Mouse (Mus musculus): ENCODE data around the gene Spcs2. TPM values are rescaled to one million over a fixed set of nuclear protein-coding genes. Genes with fewer than 3 reads are reported as not detected.
"Not testable (repeated sequence)": the region's sequence is repeated elsewhere in the genome, so short reads cannot be mapped to it uniquely, and the experiment has no call there.

Gene Spcs2
- polyA plus RNA-seq, 1 experiment: 130 TPM

GRCm38 (mm10) chr7:99828083-99828570, 35.1 kb downstream of the Spcs2 start, which contains the start of gene Neu3:
TSS of gene Neu3 (minus strand) at chr7:99828417.
- peaks cover 10% of the 10 kb centered on the region; the same call in 1 of the 2 replicates for H3K4me1 ChIP-seq (ENCODE audit: control insufficient read depth, insufficient read depth, low read length)
- peak within 1 kb of the TSS; percentile 55 for H3K4me3 ChIP-seq (ENCODE audit: insufficient read depth, low read length)
- TF ChIP-seq POLR2A (IDR thresholded peaks at IDR 0.05; ENCODE audit: borderline replicate concordance, low read depth, low read length) (no peak), CTCF (IDR thresholded peaks at IDR 0.05; ENCODE audit: low read depth, low read length) (no peak)
- no peak within 1 kb of the TSS for H3K27ac ChIP-seq (ENCODE audit: insufficient read depth, low read depth, low read length)

- no peak overlapping the region for H3K4me3 ChIP-seq (ENCODE audit: insufficient read depth, low read length)
- H3K4me1 ChIP-seq (ENCODE audit: control insufficient read depth, insufficient read depth, low read length): peaks cover 4% of the 10 kb centered on the region; the same call in 1 of the 2 replicates
- TF ChIP-seq POLR2A (IDR thresholded peaks at IDR 0.05; ENCODE audit: borderline replicate concordance, low read depth, low read length) (no peak), CTCF (IDR thresholded peaks at IDR 0.05; ENCODE audit: low read depth, low read length) (no peak)
- H3K27ac ChIP-seq (ENCODE audit: insufficient read depth, low read depth, low read length): no peak overlapping the region
Measured at GRCm38 (mm10) chr7:99826096-99826495, 37.2 kb downstream of the Spcs2 start.

GRCm38 (mm10) chr7:99825511-99825910, 37.8 kb downstream of the Spcs2 start:
- TF ChIP-seq CTCF (IDR thresholded peaks at IDR 0.05; ENCODE audit: low read depth, low read length) (no peak), POLR2A (IDR thresholded peaks at IDR 0.05; ENCODE audit: borderline replicate concordance, low read depth, low read length) (no peak)
- H3K4me3 ChIP-seq (ENCODE audit: insufficient read depth, low read length): no peak overlapping the region
- no peak overlapping the region for H3K27ac ChIP-seq (ENCODE audit: insufficient read depth, low read depth, low read length)
- H3K4me1 ChIP-seq (ENCODE audit: control insufficient read depth, insufficient read depth, low read length): peaks cover 4% of the 10 kb centered on the region; the same call in 1 of the 2 replicates

- Histone ChIP-seq H3K27ac (ENCODE audit: insufficient read depth, low read depth, low read length) (no peak overlapping the region), H3K4me1 (ENCODE audit: control insufficient read depth, insufficient read depth, low read length) (peaks cover 4% of the 10 kb centered on the region; the same call in 1 of the 2 replicates), H3K4me3 (ENCODE audit: insufficient read depth, low read length) (no peak overlapping the region)
- TF ChIP-seq CTCF (IDR thresholded peaks at IDR 0.05; ENCODE audit: low read depth, low read length): no peak
- TF ChIP-seq POLR2A (IDR thresholded peaks at IDR 0.05; ENCODE audit: borderline replicate concordance, low read depth, low read length): no peak
Measured at GRCm38 (mm10) chr7:99824649-99825483, 38.4 kb downstream of the Spcs2 start.

GRCm38 (mm10) chr7:99823045-99823663, 40.1 kb downstream of the Spcs2 start:
- Histone ChIP-seq H3K4me3 (ENCODE audit: insufficient read depth, low read length) (no peak overlapping the region), H3K27ac (ENCODE audit: insufficient read depth, low read depth, low read length) (no peak overlapping the region), H3K4me1 (ENCODE audit: control insufficient read depth, insufficient read depth, low read length) (no peaks in the 10 kb centered on the region)
- no peak for TF ChIP-seq CTCF (IDR thresholded peaks at IDR 0.05; ENCODE audit: low read depth, low read length)
- no peak for TF ChIP-seq POLR2A (IDR thresholded peaks at IDR 0.05; ENCODE audit: borderline replicate concordance, low read depth, low read length)

GRCm38 (mm10) chr7:99822426-99822825, 40.8 kb downstream of the Spcs2 start:
- Histone ChIP-seq H3K27ac (ENCODE audit: insufficient read depth, low read depth, low read length) (no peak overlapping the region), H3K4me3 (ENCODE audit: insufficient read depth, low read length) (no peak overlapping the region)

GRCm38 (mm10) chr7:99821953-99822352, 41.3 kb downstream of the Spcs2 start:
- no peak overlapping the region for H3K27ac ChIP-seq (ENCODE audit: insufficient read depth, low read depth, low read length)
- no peaks in the 10 kb centered on the region for H3K4me1 ChIP-seq (ENCODE audit: control insufficient read depth, insufficient read depth, low read length)
- no peak for TF ChIP-seq POLR2A (IDR thresholded peaks at IDR 0.05; ENCODE audit: borderline replicate concordance, low read depth, low read length)
- no peak for TF ChIP-seq CTCF (IDR thresholded peaks at IDR 0.05; ENCODE audit: low read depth, low read length)
- H3K4me3 ChIP-seq (ENCODE audit: insufficient read depth, low read length): no peak overlapping the region

More at GRCm38 (mm10) chr7:99822426-99822825, 40.8 kb downstream of the Spcs2 start:
- no peak for TF ChIP-seq POLR2A (IDR thresholded peaks at IDR 0.05; ENCODE audit: borderline replicate concordance, low read depth, low read length)
- TF ChIP-seq CTCF (IDR thresholded peaks at IDR 0.05; ENCODE audit: low read depth, low read length): no peak
- H3K4me1 ChIP-seq (ENCODE audit: control insufficient read depth, insufficient read depth, low read length): no peaks in the 10 kb centered on the region

- not testable (repeated sequence) for H3K4me3 ChIP-seq (ENCODE audit: insufficient read depth, low read length); H3K27ac ChIP-seq (ENCODE audit: insufficient read depth, low read depth, low read length); H3K4me1 ChIP-seq (ENCODE audit: control insufficient read depth, insufficient read depth, low read length)
Measured at GRCm38 (mm10) chr7:99818181-99818725, 45.0 kb downstream of the Spcs2 start.

- Histone ChIP-seq H3K4me1 (ENCODE audit: control insufficient read depth, insufficient read depth, low read length) (no peaks in the 10 kb centered on the region), H3K27ac (ENCODE audit: insufficient read depth, low read depth, low read length) (no peak overlapping the region), H3K4me3 (ENCODE audit: insufficient read depth, low read length) (no peak overlapping the region)
- peak; percentile 34; the same call in 1 of the 2 replicates for TF ChIP-seq CTCF (IDR thresholded peaks at IDR 0.05; ENCODE audit: low read depth, low read length)
- TF ChIP-seq POLR2A (IDR thresholded peaks at IDR 0.05; ENCODE audit: borderline replicate concordance, low read depth, low read length): no peak
Measured at GRCm38 (mm10) chr7:99813394-99813793, 49.9 kb downstream of the Spcs2 start.

GRCm38 (mm10) chr7:99811661-99812060, 51.6 kb downstream of the Spcs2 start:
- Histone ChIP-seq H3K4me1 (ENCODE audit: control insufficient read depth, insufficient read depth, low read length) (no peaks in the 10 kb centered on the region), H3K4me3 (ENCODE audit: insufficient read depth, low read length) (no peak overlapping the region)
- TF ChIP-seq CTCF (IDR thresholded peaks at IDR 0.05; ENCODE audit: low read depth, low read length): no peak
- TF ChIP-seq POLR2A (IDR thresholded peaks at IDR 0.05; ENCODE audit: borderline replicate concordance, low read depth, low read length): no peak

More at GRCm38 (mm10) chr7:99811661-99812060, 51.6 kb downstream of the Spcs2 start:
- H3K27ac ChIP-seq (ENCODE audit: insufficient read depth, low read depth, low read length): no peak overlapping the region

All from bone marrow macrophage, adult 2 months (primary cell).